Mouse (Mus musculus): ENCODE results near the gene Set.

Gene Set

DNA sequence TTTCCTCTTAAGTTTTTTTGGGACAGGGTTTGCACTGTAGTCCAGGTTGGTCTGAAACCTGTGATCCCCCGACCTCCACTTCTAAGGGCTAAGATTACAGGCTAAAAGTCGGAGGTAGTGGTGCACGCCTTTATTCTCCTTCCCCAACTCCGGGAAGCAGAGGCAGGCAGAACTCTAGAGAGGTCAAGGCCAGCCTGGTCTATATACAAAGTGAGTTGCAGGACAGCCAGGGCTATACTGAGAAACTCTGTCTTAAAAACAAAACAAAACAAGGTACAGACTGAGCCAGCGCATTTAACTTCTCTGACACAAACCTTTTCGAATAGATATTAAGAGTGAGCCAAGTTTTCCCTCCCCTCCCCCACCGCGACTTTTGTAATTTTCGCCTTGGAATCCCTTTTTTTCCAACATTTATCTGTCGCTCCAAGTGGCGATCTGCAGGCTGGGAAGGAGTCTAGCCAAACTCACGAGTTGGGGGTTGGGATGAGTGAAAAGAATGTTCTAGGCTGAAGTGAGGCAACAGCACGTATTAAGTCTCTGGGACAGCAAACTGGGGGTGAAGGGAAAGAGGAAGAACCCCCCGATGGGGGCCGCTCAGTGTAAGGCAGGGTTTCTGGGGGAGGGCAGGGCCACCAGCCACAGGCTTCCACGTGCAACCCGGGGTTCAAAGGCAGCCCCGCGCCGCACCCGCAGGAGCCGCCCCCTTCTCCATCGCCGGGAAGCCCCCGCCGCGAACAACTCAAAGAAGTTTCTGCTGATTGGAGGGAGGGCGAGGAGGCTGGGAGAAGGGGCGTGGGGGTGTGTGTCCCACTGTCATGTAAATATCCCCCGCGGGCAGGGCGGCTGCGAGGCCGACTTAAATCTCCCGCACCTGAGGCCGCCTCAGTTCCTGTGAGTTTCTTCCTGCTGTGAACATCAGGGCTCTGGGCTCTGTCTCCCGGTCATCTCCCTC is 4.3 kb downstream of the Set start:
- DNase-seq (ENCODE audit: low spot score) = peak; percentile 51

DNA sequence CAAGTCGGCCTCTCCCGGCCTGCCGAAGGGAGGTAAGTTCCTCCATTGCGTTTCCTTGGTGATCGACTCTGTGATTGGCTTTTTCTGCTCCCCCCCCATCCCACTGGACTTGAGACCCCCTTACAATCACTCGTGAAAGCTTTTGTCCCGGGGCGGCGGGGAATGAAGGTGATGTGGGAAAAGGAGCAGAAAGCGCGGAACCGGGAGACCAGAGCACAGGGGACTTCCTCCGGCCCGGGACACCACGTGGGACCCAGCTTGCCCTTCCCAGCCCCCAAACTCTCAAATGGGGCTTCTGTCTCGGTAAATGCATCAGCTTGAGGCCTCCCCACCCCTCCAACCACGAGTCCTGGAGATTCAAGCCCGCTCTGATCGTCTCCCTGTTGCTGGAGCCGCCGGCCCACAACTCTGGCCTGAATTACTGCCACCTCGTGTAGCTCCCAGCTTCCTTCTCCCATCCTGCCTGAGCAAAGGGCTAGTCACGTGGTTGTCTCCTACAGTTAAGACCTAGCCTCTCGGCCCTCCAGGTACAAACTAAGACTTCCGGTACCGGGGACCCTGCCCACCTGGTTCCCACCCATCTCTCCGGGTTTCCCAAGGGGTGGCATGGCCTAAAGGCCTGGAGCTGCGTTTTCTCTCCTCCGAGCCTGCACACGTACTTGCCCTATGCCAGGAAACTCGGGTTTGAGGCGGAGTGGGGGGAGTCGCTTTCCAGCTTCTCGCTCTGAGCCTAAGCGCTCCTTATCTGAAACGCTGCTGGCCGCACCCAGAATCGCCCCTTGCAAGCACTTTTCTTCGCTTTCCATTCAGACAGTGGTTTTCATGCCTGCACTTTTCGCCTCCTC is 5.3 kb downstream of the Set start:
- DNase-seq (ENCODE audit: low spot score) = peak; percentile 52

DNA sequence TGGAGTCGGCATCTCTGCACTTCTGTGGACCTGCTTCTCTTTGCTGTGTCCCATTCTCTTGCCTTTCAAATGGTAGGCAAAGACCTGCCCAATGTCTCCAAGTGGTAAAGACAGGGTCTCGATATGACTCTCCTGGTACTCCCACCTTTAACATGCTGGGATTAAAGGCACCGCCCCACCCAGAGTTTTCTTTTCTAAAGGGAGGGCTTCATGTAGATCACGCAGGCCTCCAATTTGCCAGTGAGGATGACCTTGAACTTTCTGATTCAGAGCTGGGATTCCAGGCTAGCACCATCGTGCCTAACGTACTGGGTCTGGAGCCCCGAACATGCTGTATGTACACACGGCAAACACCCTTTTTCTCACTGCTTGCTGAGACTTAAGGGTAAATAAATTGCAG is 6.1 kb downstream of the Set start:
- no peak for DNase-seq (ENCODE audit: low spot score)

DNA sequence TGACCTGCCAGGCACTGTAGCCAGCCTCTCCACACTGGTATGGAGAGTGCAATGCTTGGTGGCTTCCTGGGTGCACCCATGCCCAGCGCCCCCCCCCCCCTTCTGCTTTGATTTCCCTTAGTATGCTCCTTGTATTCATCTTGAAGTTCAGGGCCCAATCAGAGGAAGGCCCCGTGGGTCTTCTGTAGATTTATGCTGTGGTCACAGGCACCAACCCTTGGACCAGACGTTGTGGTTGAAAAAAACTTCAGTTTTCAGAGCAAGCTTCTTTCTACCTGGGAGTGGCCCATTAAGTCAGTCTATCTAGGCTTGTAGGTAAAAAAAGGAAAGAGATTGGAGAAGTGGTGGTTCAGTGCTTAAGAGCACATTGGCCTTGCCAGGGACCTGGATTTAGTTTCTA is 6.6 kb downstream of the Set start:
- no peak for DNase-seq (ENCODE audit: low spot score)

DNA sequence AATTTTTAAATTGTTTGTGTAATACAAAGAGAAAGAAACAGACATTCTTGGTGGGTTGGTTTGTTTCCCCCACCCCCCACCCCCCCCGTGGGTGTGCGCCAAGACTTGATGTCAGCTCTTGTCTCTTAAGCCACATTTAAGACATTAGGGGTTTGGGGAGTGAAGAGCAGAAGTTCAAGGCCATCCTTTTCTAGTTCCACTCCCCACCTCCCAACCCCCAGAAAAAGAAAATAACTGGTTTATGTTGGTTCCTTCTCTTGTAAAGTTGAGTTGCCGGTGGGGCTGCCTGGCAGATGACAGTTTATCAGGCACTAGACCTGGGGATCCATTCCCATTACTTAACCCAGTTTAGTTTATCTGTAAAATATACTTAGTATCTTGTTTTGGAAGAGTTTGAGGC is 7.1 kb downstream of the Set start:
- DNase-seq (ENCODE audit: low spot score) = no peak

DNA sequence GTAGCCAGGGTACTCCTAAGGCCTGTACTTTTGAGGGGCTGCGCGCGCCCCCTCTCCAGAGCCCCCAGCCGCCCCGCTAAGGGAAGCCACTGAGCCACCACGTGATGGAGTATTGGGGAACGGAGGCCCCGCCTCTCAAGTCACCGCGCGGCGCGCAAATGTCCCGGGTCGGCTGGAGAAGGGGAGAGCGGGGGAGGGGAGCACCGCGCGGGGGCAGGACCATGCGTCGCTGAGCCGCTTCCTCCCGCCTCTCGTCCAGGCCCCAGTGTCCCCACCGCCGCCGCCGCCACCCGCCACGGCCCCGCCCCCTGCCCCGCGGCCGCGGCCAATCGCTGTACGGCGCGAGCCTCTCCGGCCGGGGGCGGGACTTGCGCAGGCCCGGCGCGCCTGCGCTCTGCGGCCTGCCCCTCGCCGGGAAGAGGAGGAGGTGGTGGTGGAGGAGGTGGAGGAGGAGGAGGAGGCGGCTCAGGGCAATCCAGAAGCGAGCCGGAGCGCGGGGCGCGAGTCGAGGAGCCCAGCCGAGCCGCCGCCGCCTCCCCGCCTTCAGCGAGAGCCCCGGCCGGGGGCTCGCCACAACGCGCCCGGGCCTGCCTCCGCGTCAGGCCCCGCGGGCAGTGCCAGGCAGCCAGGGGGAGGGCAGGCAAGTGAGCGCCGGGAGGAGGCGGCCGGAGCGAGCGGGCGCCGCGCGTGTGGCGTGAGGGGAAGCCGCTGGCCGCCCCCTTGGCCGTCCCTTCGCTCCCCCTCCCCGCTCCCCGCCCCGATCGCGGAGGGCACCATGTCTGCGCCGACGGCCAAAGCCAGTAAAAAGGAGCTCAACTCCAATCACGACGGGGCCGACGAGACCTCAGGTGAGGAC is 9.1 kb downstream of the Set start:
- peak; percentile 82 for DNase-seq (ENCODE audit: low spot score)

DNA sequence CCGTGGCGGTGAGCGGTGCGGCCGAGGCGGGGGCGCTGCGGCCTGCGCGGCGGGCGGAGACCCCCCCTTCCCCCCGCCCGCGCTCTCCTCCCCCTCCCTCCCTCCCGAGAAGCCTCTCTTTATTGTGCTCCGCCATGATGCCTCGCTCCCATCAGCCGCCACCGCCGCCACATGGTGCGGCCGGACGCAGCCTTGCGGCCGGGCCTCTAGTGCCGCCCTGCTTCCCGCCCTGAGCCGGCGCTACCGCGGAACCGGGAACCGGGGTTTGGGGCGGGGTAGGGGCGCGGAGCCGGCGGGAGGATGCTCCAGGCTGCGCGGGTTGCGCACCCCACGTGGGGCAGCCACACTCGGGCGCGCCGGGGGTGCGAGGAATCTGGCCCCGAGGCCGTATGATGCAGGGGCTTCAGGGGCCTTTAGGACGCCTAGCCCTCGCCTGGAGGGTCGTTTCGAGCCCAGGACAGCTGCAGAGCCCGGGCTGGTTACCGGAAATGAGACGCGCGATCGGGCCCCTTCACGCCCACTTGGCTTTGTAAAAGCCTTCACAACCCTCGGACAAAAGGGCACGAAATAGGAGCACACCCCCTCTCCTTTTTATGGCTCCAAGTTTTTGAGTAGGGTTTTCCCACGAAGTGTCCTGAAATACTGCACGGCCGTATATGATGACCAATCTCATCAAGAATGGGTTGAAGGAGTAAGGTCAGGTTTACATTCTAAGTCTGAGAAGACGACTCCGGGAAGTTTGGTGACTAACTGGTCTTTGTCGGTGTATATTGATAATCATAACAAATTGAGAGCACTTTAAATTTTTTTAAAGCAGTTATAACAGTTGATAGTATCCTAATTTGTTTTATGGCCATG is 10.1 kb downstream of the Set start:
- DNase-seq (ENCODE audit: low spot score) = no peak

DNA sequence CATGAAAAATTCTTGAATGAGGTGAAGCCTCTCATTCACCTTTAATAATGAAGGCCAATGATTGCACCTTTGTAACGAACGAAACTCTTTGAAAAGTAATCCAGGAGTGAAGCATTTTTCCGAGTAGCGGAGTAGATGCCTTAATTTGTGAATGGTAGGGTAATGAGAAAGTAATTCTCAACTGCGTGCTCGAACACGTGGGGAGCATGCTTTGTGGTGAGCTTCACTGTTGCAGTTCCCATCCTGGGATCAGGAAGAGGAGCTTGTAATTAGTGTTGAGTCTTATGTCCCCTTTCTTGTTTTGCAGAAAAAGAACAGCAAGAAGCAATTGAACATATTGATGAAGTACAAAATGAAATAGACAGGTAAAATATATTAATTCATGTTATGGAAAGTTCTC is 10.8 kb downstream of the Set start:
- no peak for DNase-seq (ENCODE audit: low spot score)

DNA sequence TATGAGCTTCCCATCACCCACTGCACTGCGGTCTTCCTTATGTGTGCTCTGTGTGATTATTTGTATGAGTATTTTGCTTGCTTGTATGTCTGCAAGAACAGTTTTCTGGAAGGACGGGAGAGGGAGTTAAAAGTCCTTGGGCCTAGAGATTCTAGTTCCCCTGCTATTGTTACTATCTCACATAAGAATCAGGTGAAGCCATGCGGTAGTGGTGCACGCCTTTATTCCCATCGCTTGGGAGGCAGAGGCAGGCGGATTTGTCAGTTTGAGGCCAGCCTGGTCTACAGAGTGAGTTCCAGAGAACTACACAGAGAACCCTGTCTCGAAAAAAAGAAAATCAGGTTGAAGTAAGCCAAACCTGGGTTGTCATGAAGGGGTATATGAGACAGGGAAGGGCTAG is 15.7 kb downstream of the Set start:
- DNase-seq (ENCODE audit: low spot score) = no peak

DNA sequence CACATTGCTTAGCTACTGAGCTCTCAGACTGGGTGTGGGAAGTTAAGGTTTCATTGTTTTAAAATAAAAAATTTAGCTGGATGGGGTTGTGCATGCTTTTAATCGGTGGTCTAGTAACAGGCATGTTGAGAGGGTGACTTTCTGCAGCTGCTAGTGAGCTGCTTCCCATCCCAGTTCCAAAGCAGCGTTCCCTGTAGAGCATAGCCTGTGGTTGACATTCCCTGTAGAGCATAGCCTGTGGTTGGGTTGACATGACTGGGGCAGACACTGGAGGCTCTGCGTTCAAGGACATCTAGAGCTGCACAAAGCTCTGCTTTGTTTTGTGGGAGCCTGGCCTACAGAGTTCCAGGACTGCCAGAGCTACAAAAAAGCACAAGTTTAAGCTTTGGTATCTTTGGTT is 16.1 kb downstream of the Set start:
- no peak for DNase-seq (ENCODE audit: low spot score)

DNA sequence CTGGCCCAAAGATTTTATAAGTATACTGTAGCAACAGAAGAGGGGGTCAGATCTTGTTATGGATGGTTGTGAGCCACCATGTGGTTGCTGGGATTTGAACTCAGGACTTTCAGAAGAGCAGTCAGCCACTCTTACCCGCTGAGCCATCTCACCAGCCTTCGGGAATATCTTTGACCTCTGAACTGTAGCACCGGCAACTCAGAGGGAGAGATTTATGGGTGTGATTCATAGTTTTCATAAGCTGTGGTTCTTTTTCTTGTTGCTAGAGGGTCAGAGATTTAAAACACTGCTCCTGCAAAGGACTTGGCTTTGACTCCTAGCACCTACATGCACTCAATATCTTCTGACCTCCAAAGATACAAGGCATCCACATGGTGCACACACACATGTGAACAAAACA is 18.4 kb downstream of the Set start:
- no peak for DNase-seq (ENCODE audit: low spot score)

DNA sequence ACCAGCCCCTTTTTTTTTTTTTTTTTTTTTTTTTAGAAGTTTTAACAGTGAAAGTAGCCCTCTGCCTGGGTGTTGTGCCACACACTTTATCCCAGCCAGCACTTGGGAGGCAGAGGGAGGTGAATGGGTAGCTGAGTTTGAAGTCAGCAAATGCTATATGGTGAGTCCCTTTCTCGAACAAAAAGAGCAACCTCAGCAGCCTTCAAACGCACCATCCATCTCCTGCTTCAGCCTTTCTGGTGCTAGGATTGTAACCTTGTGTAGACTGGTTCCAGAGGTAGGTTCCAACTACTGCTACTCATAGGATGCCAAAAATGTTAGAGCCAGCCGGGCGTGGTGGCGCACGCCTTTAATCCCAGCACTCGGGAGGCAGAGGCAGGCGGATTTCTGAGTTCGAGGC is 19.3 kb downstream of the Set start:
- no peak for DNase-seq (ENCODE audit: low spot score)

DNA sequence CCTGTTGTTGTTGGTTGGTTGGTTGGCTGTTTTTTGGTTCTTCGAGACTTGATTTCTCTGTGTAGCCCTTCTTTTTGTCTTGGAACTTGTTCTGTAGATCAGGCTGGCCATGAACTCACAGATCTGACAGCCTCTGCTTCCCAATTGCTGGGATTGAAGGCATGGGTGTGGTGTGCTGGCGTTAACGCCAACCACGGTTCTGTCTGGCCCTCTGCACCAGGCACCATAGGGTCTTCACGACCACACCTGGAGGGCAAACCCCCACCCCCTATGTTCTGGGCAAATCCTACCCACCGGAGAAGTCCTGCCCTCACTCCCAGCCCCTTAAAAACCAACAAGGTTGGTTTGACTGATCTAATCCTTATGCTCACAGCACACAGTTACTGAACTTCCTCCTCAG is 19.8 kb downstream of the Set start:
- DNase-seq (ENCODE audit: low spot score) = no peak

DNA sequence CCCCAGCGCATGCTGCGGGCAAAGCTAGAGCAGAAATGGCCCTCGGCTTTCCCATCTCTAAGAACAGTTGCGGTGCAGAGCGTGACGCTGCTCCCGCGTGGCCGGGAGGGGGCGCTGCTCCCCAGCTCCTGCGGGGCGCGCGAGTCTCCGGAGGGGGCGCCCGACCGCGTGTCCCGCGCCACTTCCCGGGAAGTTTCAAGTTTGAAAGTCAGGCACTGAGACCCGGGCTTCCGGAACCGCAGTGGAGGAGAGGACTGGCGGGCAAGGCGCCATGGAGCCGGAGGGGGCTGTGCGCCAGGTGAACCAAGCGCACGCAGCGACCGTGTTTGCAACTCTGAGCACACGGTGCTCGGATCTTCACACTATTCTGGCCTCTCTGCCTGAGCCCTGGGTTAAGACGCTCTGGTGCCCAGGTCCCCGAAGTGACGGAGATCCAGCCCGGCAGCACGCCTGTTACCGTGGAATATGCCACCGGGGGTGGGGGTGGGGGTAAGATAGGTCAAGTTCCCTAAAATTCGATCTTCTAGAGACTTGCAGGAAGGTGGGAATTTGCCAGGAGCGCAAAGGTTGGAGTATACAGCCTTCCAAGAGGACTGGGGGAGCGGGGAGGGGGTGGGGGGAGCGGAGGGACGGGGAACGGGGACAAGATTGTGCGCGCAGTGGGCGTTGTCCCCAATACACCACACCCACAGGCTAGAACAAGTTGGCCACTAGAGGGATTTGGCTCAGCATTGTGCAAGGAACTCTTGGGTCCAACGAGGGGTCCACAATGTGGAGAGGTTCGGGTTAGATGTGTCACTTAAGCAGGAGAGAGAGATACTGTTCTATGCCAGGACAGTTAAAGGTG is 20.5 kb downstream of the Set start, which contains the start of gene Pkn3:
Pkn3 (plus strand) TSS at position 183 of the 847 bp plus-strand sequence.
- DNase-seq (ENCODE audit: low spot score) = peak; percentile 69

DNA sequence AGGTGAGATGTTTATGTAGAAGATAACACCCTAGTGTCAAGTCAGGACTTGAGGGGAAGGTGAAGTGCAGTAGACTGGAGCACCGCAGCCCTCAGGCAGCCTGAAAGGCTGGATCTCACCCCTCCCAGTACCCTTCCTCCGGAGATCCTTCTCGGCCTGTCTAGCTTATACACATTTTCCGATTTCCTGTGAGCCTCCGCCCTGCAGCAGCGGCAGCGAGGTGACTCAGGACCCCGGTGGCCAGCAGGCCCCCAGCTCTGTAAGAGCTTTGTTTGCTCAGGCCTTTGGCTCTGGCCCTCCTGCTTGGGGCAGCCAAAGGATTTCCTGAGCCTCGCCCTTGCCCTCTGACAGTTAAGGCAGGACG is 21.2 kb downstream of the Set start:
- DNase-seq (ENCODE audit: low spot score) = no peak

DNA sequence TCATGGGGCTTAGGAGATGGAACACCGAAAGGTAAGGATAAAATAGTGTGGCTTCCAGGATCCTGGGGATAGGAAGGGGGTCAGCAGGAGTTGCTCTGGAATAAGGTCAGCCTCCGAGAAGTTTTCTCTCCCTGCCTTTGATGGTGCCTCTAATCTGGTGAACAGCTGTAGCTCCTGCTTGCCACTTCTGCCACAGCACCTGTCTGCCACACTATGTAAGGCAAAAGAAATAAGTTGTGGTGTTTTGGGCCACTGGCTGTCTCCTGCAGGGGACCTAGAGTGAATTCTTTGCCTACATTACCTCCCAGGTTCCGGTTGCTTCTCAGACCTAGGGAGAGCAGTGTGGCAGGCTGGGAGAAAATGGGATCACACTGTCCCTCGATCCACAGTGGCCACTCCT is 21.6 kb downstream of the Set start:
- no peak for DNase-seq (ENCODE audit: low spot score)

DNA sequence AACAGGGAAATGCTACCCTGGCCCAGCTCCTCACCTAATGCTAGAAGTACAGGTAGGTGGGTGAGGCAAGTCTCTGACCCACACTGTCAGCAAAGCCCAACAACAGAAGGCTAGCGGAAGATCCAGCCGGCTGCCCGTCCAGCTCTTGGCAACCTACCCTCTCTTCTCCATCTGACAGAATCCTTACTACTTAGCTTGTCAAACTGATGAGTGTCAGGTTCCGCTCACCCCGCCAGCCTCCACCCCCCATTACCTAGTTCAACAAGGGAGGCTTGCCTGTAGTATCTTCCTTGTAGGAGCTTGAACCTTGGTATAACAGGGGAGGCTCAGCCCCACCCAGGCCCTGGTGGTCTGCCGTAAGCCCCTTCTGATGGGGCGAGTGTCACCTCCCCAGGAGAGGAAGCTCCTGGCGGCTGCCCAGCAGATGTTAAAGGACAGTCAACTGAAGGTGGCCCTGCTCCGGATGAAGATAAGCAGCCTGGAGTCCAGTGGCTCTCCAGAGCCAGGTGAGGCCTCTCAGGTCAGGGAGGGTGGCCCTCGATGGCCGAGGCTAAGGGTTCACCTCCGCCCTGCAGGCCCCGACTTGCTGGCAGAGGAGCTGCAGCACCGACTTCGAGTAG is 23.1 kb downstream of the Set start:
- DNase-seq (ENCODE audit: low spot score) = no peak

DNA sequence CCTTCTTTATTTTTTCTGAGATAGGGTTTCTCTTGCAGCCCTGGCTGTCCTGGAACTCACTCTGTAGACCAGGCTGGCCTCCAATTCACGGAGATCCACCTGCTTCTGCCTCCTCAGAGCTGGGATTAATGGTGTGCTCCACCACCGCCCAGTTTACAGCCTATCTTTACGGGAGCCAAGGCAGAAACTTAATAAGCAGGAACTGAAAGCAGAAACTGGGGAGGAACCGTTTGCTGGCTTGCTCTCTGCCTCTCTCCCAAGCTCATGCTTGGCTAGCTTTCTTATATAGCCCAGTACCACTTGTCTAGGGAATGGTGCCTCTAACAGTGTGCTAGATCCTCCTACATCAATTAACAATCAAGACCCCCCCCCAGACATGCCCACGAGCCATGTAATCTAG is 26.9 kb downstream of the Set start:
- no peak for DNase-seq (ENCODE audit: low spot score)

DNA sequence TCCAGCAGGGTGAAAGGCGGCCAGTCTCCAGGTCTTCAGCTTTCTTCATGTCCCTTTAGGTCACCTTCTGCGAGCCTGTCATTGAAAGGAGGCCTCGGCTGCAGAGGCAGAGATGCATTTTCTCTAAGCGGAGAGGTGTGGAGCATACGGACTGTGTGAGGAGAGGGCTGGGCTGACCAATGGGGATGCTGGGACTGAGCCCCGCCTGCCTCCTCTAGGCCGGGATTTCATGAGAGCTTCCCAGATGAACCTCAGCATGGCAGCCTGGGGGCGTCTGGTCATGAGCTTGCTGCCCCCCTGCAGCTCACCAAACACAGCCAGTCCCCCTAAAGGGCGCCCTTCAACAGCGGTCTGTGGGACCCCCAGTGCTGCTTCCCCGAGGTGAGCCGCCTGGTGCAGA is 27.5 kb downstream of the Set start:
- DNase-seq (ENCODE audit: low spot score) = no peak

DNA sequence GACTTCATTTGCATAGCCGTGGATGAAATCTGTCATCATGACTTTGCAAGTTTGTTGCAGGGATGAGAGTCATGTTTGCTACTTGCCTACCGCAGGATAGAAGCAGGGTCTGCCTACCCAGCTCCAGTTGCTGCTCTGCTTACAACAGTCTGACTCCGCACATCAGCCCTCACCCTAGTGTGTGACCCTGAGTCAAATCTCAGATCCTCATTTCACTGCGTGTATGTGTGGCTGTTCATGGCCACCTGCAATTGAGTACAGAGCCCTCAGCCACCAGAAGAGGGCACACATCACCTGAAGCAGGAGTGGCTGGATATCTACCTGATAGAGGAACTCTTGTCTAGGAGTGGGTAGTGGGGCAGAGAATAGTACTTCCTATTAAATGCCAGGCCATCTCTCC is 30.1 kb downstream of the Set start:
- DNase-seq (ENCODE audit: low spot score) = no peak

All from ovary, postnatal 10 days (tissue).